Mouse (Mus musculus) hindbrain, embryonic 11.5 days (tissue): ENCODE data around the gene Arl11. TPM values are rescaled to one million over a fixed set of nuclear protein-coding genes. Genes with fewer than 3 reads are reported as not detected.
A peak's percentile ranks its signal among the peaks of the same experiment; 100 is the strongest.
"Not testable (repeated sequence)": the region's sequence is repeated elsewhere in the genome, so short reads cannot be mapped to it uniquely, and the experiment has no call there.

Experiments
- ATAC-seq: fragments of 200-750 bp; cut with Nextera tagmentation; 2 replicates; pipeline ENCODE4 v1.8.0; 2017; ENCODE audit warnings: mild to moderate bottlenecking, moderate TSS enrichment, moderate library complexity; ENCODE audit not compliant: low FRiP score
- DNase-seq: peaks from one replicate; pipeline ENCODE4 v3.0.0-alpha.2; 2015; ENCODE audit warnings: low spot score
- H3K27ac ChIP-seq: fragments of 300-500 bp; sonication (generic); 2 replicates; pipeline ENCODE4 v1.5.1; 2014; ENCODE audit warnings: mild to moderate bottlenecking, low read depth, low read length
- H3K27me3 ChIP-seq: fragments of 300-500 bp; sonication (generic); 2 replicates; pipeline ENCODE4 v1.6.1; 2014; ENCODE audit warnings: mild to moderate bottlenecking, low read length, moderate library complexity, mixed read lengths; ENCODE audit not compliant: control insufficient read depth, insufficient read depth
- H3K36me3 ChIP-seq: fragments of 300-500 bp; sonication (generic); 2 replicates; pipeline ENCODE4 v1.6.1; 2014; ENCODE audit warnings: mild to moderate bottlenecking, low read length, moderate library complexity, mixed read lengths; ENCODE audit not compliant: control insufficient read depth, insufficient read depth
- H3K4me1 ChIP-seq: fragments of 300-500 bp; sonication (generic); replicated peaks from 2 replicates; pipeline ENCODE4 v1.6.1; 2014; ENCODE audit warnings: low read length, mixed read lengths; ENCODE audit not compliant: control insufficient read depth, insufficient read depth
- H3K4me2 ChIP-seq: fragments of 300-500 bp; sonication (generic); replicated peaks from 2 replicates; pipeline ENCODE4 v1.6.1; 2014; ENCODE audit warnings: mild to moderate bottlenecking, low read depth, low read length
- H3K4me3 ChIP-seq: fragments of 300-500 bp; sonication (generic); 2 replicates; pipeline ENCODE4 v1.5.1; 2014; ENCODE audit warnings: low read depth, low read length
- H3K9ac ChIP-seq: fragments of 300-500 bp; sonication (generic); 2 replicates; pipeline ENCODE4 v1.6.1; 2014; ENCODE audit warnings: low read depth, low read length
- H3K9me3 ChIP-seq: fragments of 300-500 bp; sonication (generic); 2 replicates; pipeline ENCODE4 v1.6.1; 2016; ENCODE audit warnings: low read length; ENCODE audit not compliant: control insufficient read depth
- WGBS: fragments of 180-500 bp; shearing (Covaris S2); extraction: QIAGEN DNeasy Blood & Tissue Kit; methylation state at CpG from one replicate; pipeline ENCODE4 v1.1.7; 2014; 5-methylcytosine and 5-hydroxymethylcytosine counted together
- polyA plus RNA-seq: library from polyadenylated mRNA; unstranded; fragments of >200 nt; fragmentation: Nextera tagmentation; extraction: Ambion mirVana; gene quantifications from 2 replicates; pipeline ENCODE4 v1.2.1, GENCODE M21; 2014

Gene Arl11
- polyA plus RNA-seq, 1 experiment from 2014 or later = 0.66 TPM

DNA sequence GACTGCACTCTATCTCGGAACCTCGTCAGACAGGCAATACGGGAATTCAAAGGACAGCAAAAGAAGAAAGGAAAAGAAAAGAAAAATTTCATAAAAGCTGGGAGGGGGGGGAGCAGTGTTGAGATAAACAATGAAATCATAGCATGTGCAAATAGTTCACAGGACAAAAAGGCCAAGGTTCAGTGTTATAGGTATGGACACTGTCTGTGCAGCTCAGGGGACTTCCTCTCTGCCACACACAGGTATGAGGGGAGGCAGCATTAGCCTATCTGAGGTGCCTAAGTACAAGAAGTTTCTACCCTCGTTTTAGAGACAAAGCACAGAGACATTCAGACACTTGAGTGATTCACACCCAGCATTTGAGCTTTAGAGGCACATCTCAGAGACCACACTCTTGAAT lies 11.6 kb downstream of the Arl11 start:
- H3K9ac ChIP-seq = no peak overlapping the region
- 78% methylated on average over 4 of the region's 4 CpGs for WGBS
- no peaks in the 10 kb centered on the region for H3K36me3 ChIP-seq
- no peaks in the 10 kb centered on the region for H3K27me3 ChIP-seq
- ATAC-seq (no peak), DNase-seq (no peak)
- no peaks in the 10 kb centered on the region for H3K4me1 ChIP-seq
- no peak overlapping the region for H3K4me2 ChIP-seq
- H3K4me3 ChIP-seq = no peak overlapping the region
- H3K27ac ChIP-seq = no peak overlapping the region
- H3K9me3 ChIP-seq = no peaks in the 10 kb centered on the region

- no peak overlapping the region for H3K4me3 ChIP-seq
- no peaks in the 10 kb centered on the region for H3K27me3 ChIP-seq
- DNase-seq = no peak
- no peaks in the 10 kb centered on the region for H3K36me3 ChIP-seq
- H3K27ac ChIP-seq = no peak overlapping the region
- H3K9ac ChIP-seq = no peak overlapping the region
- no peak overlapping the region for H3K4me2 ChIP-seq
- ATAC-seq = no peak
- no peaks in the 10 kb centered on the region for H3K9me3 ChIP-seq
- no peaks in the 10 kb centered on the region for H3K4me1 ChIP-seq
- WGBS = 94% methylated on average over 1 of the region's 1 CpGs
Observed at GRCm38 (mm10) chr14:61322740-61323139, 13.2 kb downstream of the Arl11 start.

DNA sequence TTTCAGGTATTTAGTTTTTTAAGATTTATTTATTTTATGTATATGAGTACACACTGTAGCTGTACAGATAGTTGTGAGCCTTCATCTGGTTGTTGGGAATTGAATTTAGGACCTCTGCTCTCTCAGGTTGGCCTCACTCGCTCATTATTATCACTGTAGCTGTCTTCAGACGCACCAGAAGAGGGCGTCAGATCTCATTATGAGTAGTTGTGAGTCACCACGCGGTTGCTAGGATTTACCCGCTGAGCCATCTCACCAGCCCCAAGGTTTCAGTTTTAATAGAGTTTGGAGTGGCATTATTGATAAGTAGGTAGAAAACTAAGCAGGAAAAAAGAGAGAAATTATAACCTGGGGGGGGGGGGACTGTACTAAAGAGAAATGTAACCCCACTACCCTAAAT lies 17.5 kb downstream of the Arl11 start:
- not testable (repeated sequence) for H3K9me3 ChIP-seq, DNase-seq, H3K27me3 ChIP-seq, H3K27ac ChIP-seq, H3K36me3 ChIP-seq, H3K4me3 ChIP-seq, H3K9ac ChIP-seq, ATAC-seq, H3K4me1 ChIP-seq, H3K4me2 ChIP-seq
- 20% methylated on average over 6 of the region's 6 CpGs for whole genome bisulfite sequencing

DNA sequence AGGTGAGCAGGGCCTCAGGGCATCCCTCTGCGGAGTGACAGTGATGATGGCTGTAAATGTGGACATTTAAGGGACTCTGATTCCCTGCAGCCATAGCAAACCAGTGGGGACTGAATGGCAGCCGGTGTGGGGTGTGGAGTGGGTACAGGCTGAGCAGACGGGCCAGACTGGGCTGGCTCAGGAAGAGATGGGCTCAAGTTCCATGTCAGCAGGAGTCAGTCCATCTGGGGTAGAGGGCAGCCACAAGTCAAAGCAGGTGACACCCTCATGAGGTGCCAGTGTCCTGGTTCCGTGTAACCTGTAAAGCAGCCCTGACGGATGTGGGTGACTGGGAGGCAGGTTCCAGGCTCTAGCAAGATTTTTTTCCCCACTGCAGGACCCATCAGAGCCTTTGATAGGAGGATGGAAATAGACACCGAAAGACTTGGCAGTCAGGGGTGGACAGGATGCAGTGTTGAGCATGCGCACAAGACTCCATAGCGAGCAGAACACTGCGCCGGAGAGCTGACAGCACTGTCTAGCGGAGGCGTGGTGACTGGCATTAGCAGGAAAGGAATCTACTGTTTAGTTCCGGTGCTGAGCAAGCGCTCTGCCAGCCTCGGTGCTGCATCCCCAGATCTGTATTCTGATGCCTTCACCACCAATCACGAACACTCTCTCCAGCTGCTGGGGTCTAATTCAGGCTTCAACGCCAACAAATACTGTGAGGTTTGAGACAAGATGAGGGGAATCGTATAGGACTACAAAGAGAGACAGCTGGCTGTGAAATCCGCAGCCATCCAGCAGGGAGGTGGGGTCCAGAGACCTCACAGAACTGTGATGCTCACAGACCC lies 18.3 kb downstream of the Arl11 start:
- Histone ChIP-seq H3K9me3 (no peaks in the 10 kb centered on the region), H3K4me2 (peak overlapping the region; percentile 44), H3K4me1 (no peaks in the 10 kb centered on the region), H3K36me3 (no peaks in the 10 kb centered on the region), H3K27me3 (no peaks in the 10 kb centered on the region), H3K9ac (peak overlapping the region; percentile 28; the same call in 1 of the 2 replicates), H3K4me3 (0 out of 2 replicates have a peak overlapping the region, but pooled peaks have one; percentile 12), H3K27ac (no peak overlapping the region)
- peak; percentile 76 for ATAC-seq
- WGBS = 34% methylated on average over 19 of the region's 19 CpGs
- DNase-seq = peak; percentile 71

DNA sequence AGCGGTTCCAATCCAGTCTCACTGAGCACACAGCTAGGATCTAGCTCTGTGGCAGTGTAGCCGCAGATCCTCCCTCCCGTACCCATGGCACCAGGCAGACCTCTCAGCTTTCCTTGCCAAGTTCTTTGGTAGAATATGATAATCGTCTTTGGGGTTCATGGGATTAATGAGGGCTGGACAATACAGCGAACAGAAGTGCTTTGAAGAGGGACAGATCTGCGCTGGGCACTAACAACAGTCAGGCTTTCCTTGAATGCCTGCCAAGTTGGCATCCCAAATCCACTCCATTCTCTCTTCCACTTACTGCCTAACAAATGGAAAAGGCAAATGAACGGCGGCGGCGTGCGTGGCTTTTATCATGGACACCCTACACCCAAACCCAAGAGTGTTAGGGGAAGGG lies 21.0 kb downstream of the Arl11 start:
- ATAC-seq (no peak), DNase-seq (no peak)
- 85% methylated on average over 11 of the region's 11 CpGs for WGBS
- Histone ChIP-seq H3K4me3 (no peak overlapping the region), H3K36me3 (no peaks in the 10 kb centered on the region), H3K9ac (no peak overlapping the region), H3K27me3 (no peaks in the 10 kb centered on the region), H3K4me2 (no peak overlapping the region), H3K4me1 (no peaks in the 10 kb centered on the region), H3K9me3 (no peaks in the 10 kb centered on the region), H3K27ac (no peak overlapping the region)

DNA sequence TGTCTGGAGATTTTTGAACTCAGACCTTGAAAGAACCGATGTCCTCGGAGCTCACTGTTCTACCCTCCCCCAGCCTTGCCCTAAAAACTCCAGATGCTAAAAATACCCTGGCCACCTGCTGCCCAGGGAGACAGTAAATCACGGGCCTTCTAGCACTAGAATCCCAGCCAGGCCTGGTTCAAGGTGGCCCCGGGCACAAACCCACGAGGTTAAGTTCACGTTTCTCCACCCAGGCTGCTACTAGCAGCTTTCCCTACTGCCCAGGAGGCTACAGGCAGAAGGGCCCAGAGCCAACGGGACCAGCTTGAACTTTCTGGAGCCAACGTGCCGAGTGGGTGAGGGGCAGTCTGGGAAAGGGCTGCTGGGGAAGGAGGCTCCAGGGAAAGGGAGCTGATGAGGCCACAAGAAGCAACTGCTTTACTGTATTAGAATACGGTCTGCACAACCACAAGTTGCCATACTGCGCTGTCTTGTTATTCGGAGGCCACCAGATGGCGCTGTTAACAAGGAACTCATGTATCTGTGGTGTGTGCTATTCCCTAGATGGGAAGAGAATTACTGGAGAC lies 21.5 kb downstream of the Arl11 start:
- no peaks in the 10 kb centered on the region for H3K4me1 ChIP-seq
- 30% methylated on average over 13 of the region's 13 CpGs for WGBS
- no peak overlapping the region for H3K27ac ChIP-seq
- no peak overlapping the region for H3K9ac ChIP-seq
- no peaks in the 10 kb centered on the region for H3K36me3 ChIP-seq
- DNase-seq (peak; percentile 92), ATAC-seq (peak; percentile 69; the same call in 1 of the 2 replicates)
- no peaks in the 10 kb centered on the region for H3K27me3 ChIP-seq
- no peak overlapping the region for H3K4me2 ChIP-seq
- H3K4me3 ChIP-seq = no peak overlapping the region
- H3K9me3 ChIP-seq = no peaks in the 10 kb centered on the region

- Histone ChIP-seq H3K4me2 (no peak overlapping the region), H3K4me1 (no peaks in the 10 kb centered on the region), H3K27me3 (no peaks in the 10 kb centered on the region), H3K4me3 (no peak overlapping the region), H3K9me3 (no peaks in the 10 kb centered on the region), H3K9ac (no peak overlapping the region), H3K27ac (no peak overlapping the region), H3K36me3 (no peaks in the 10 kb centered on the region)
- ATAC-seq = no peak
- DNase-seq = no peak
- 82% methylated on average over 4 of the region's 4 CpGs for WGBS
Observed at GRCm38 (mm10) chr14:61339381-61339780, 29.8 kb downstream of the Arl11 start.

- Histone ChIP-seq H3K4me1 (no peaks in the 10 kb centered on the region), H3K4me3 (no peak overlapping the region), H3K36me3 (no peaks in the 10 kb centered on the region), H3K27me3 (no peaks in the 10 kb centered on the region), H3K27ac (no peak overlapping the region), H3K4me2 (no peak overlapping the region), H3K9ac (no peak overlapping the region), H3K9me3 (no peaks in the 10 kb centered on the region)
- DNase-seq (no peak), ATAC-seq (no peak)
- 72% methylated on average over 5 of the region's 5 CpGs for WGBS
Observed at GRCm38 (mm10) chr14:61344590-61344989, 35.0 kb downstream of the Arl11 start.
